Mouse (Mus musculus) liver, adult 2 months (tissue): ENCODE measurements at regions not wholly inside any gene's neighbourhood (a gene's known extent, or its start where the extent isn't known, plus 50 kb on each side); places are given as distances from the start of the nearest gene placed in this dataset.
A peak's percentile ranks its signal among the peaks of the same experiment; 100 is the strongest.

ENCODE experiments used
- DNase-seq: peaks from one replicate; pipeline ENCODE4 v3.0.0-alpha.2; 2011; ENCODE audit warnings: low read depth, low spot score; ENCODE audit errors: extremely low read depth
- H3K27ac ChIP-seq: fragments of 200-500 bp; replicated peaks from 2 replicates; pipeline ENCODE4 v1.5.1; 2012; ENCODE audit warnings: low read depth, mild to moderate bottlenecking, control low read depth, inconsistent platforms, low read length; ENCODE audit not compliant: insufficient read depth
- H3K27me3 ChIP-seq: fragments of 200-500 bp; 2 replicates; pipeline ENCODE4 v1.6.1; 2012; ENCODE audit warnings: mild to moderate bottlenecking, moderate library complexity, low read length, inconsistent platforms; ENCODE audit not compliant: control insufficient read depth, insufficient read depth
- H3K36me3 ChIP-seq: fragments of 200-500 bp; 2 replicates; pipeline ENCODE4 v1.6.1; 2012; ENCODE audit warnings: low read length, inconsistent platforms; ENCODE audit not compliant: control insufficient read depth, insufficient read depth
- H3K4me1 ChIP-seq: fragments of 200-500 bp; 2 replicates; pipeline ENCODE4 v1.6.1; 2011; ENCODE audit warnings: low read length; ENCODE audit not compliant: control insufficient read depth, insufficient read depth
- H3K4me3 ChIP-seq: fragments of 200-500 bp; 2 replicates; pipeline ENCODE4 v1.5.1; 2011; ENCODE audit warnings: low read depth, mild to moderate bottlenecking, control low read depth, low read length, moderate library complexity; ENCODE audit not compliant: insufficient read depth
- H3K79me2 ChIP-seq: fragments of 200-500 bp; 2 replicates; pipeline ENCODE4 v1.6.1; 2012; ENCODE audit warnings: inconsistent platforms, mild to moderate bottlenecking, low read length, moderate library complexity; ENCODE audit not compliant: control insufficient read depth, insufficient read depth
- H3K9ac ChIP-seq: fragments of 200-500 bp; 2 replicates; pipeline ENCODE4 v1.6.1; 2012; ENCODE audit warnings: low read depth, mild to moderate bottlenecking, control low read depth, inconsistent platforms, low read length
- CTCF ChIP-seq: fragments of 200-500 bp; IDR thresholded peaks from 2 replicates; pipeline ENCODE4 v1.5.1; 2011; ENCODE audit warnings: low read depth, low read length, control low read depth
- POLR2A ChIP-seq: fragments of 200-500 bp; IDR thresholded peaks from 2 replicates; pipeline ENCODE4 v1.6.1; 2011; ENCODE audit warnings: low read length, control low read depth; ENCODE audit not compliant: insufficient read depth; ENCODE audit errors: extremely low read depth
- WGBS: fragments of 180-500 bp; shearing (Covaris S2); methylation state at CpG from one replicate; pipeline ENCODE4 v1.1.7; 2018; 5-methylcytosine and 5-hydroxymethylcytosine counted together

DNA sequence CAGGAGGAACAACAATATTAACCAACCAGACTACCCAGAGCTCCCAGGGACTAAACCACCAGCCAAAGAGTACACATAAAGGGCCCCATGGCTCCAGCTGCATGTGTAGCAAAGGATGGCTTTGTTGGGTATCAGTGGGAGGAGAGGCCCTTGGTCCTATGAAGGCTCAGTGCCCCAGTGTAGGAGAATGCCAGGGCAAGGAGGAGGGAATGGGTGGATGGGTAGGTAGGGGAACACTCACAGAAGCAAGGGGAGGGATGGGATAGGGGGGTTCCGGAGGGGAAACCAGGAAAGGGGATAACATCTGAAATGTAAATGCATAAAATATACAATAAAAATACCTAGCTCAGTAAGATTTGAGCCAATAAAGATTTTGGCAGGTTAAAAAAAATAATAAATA is 86.4 kb upstream of the Gm34302 start:
- 95% methylated on average over 1 of the region's 1 CpGs for WGBS
- no peak for DNase-seq
- TF ChIP-seq CTCF = no peak
- TF ChIP-seq POLR2A = no peak
- no peaks in the 10 kb centered on the region for H3K4me1 ChIP-seq
- H3K27ac ChIP-seq = no peak overlapping the region
- no peaks in the 10 kb centered on the region for H3K27me3 ChIP-seq
- no peak overlapping the region for H3K4me3 ChIP-seq
- no peaks in the 10 kb centered on the region for H3K36me3 ChIP-seq
- H3K79me2 ChIP-seq = no peaks in the 10 kb centered on the region
- H3K9ac ChIP-seq = no peak overlapping the region

DNA sequence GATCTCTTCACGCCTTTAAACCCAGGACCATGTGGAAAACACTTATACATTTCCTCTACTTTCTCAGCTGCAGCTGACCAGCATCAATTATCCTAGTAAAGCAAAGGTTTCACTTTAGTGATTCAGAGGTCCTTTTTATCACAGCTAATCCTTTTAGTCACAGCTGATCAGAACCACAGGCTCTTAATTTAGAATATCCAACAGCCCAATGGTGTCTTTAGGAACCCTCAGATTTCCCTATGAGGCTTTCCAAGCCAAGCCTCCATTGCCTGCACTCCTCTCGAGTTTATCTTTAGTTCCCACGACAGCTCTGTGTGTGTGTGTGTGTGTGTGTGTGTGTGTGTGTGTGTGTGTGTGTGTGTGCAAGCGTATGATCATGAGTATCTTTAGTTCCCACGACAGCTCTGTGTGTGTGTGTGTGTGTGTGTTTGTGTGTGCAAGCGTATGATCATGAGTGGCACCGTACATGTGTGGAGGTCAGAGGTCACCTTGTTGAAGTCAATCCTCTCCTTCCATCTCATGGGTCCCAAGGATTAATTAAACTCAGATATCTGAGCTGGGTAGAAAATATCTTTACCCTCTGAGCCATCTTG is 85.4 kb upstream of the Gm34302 start:
- no peaks in the 10 kb centered on the region for H3K4me1 ChIP-seq
- WGBS = 74% methylated on average over 7 of the region's 7 CpGs
- H3K4me3 ChIP-seq = no peak overlapping the region
- no peaks in the 10 kb centered on the region for H3K79me2 ChIP-seq
- H3K27ac ChIP-seq = no peak overlapping the region
- no peaks in the 10 kb centered on the region for H3K36me3 ChIP-seq
- H3K27me3 ChIP-seq = no peaks in the 10 kb centered on the region
- no peak for DNase-seq
- no peak overlapping the region for H3K9ac ChIP-seq
- TF ChIP-seq CTCF (no peak), POLR2A (no peak)

DNA sequence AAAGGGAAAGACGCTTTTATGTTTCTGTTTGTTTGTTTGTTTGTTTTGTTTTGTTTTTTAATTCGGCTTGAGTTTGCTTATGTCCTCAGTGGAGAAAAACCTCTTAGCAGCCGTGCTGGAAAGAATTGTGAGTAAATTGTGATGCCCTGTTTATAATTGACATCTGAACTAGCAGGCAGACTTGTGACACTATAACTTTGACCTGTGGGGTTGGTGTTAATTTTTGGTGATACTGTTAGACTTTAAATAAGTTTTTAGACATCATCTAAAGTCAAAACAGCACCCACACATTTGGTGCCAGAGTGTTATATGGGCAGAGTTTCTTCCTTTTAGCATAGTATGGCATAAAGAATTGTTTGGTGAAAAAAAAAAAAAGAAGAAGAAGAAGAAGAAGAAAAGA is 84.0 kb upstream of the Gm34302 start:
- Histone ChIP-seq H3K27ac (no peak overlapping the region), H3K27me3 (no peaks in the 10 kb centered on the region), H3K4me1 (no peaks in the 10 kb centered on the region), H3K4me3 (no peak overlapping the region), H3K79me2 (no peaks in the 10 kb centered on the region), H3K9ac (no peak overlapping the region), H3K36me3 (no peaks in the 10 kb centered on the region)
- no peak for DNase-seq
- TF ChIP-seq CTCF = no peak
- no peak for TF ChIP-seq POLR2A
- 81% methylated on average over 3 of the region's 3 CpGs for WGBS

DNA sequence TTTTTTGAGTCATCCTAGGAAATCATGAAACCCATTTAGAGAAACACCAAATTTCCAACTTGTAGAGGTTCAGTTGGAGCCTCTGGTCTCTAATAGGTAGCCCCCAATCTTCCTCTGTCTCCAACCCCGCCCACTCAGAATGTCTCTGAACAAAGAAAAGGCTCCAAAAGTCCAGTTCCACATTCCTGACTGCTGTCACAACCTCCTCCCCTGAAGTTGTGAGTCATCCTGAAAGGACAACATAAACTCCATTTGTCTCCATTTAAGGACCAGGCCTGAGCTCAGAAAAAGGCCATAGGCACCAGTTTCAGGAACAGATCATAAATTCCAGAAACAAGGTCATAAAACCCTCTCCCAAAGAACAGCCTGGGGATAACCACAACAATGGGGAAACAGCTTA is 79.4 kb upstream of the Gm34302 start:
- WGBS = 80% methylated on average over 1 of the region's 1 CpGs
- no peak for TF ChIP-seq POLR2A
- no peak for TF ChIP-seq CTCF
- H3K9ac ChIP-seq = no peak overlapping the region
- H3K79me2 ChIP-seq = no peaks in the 10 kb centered on the region
- no peak overlapping the region for H3K4me3 ChIP-seq
- no peaks in the 10 kb centered on the region for H3K27me3 ChIP-seq
- DNase-seq = no peak
- no peaks in the 10 kb centered on the region for H3K36me3 ChIP-seq
- no peak overlapping the region for H3K27ac ChIP-seq
- H3K4me1 ChIP-seq = peaks cover 8% of the 10 kb centered on the region

DNA sequence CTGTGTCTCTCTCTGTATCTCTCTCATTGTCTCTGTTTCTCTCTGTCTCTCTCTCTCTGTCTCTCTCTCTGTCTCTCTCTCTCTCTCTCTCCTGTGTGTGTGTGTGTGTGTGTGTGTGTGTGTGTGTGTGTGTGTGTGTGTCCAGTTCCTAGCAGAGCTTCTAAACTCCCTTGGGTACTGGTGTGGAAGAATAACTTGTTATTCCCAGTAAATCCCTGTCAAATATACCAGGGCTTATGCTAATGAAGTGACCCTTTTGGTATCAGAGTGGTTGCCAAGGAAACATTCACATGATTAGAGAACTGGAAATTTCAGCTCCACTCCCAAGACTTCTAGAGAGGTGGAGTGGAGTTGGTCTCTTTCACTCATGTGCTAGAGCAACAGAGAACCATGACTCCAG is 78.9 kb upstream of the Gm34302 start:
- no peak overlapping the region for H3K27ac ChIP-seq
- H3K27me3 ChIP-seq = no peaks in the 10 kb centered on the region
- peaks cover 8% of the 10 kb centered on the region for H3K4me1 ChIP-seq
- DNase-seq = no peak
- H3K79me2 ChIP-seq = no peaks in the 10 kb centered on the region
- no peaks in the 10 kb centered on the region for H3K36me3 ChIP-seq
- no peak overlapping the region for H3K9ac ChIP-seq
- no peak overlapping the region for H3K4me3 ChIP-seq
- TF ChIP-seq POLR2A (no peak), CTCF (no peak)

DNA sequence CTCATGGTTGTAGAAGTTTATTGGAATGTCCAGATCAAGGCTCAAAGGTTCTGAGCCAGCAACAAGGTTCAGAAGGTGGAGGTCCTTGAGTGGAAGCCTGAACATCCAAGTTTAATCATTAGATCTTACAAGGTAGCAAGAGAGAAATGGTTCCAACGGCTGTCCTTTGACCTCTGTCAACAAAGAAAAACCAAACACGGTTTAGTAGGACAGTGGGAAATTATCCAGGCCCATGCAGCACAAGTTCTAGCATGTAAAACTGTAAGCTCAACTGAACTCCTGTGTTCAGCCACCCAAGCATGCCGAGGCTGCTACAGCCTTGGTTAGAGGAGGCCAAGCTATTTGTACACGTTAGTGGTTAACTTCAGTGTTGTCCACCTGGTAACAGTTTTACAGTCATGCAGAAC is 77.1 kb upstream of the Gm34302 start:
- Histone ChIP-seq H3K4me3 (no peak overlapping the region), H3K27me3 (no peaks in the 10 kb centered on the region), H3K36me3 (no peaks in the 10 kb centered on the region), H3K27ac (no peak overlapping the region; the same call in 1 of the 2 replicates), H3K79me2 (no peaks in the 10 kb centered on the region), H3K4me1 (peaks cover 8% of the 10 kb centered on the region), H3K9ac (no peak overlapping the region)
- no peak for TF ChIP-seq POLR2A
- TF ChIP-seq CTCF = no peak
- WGBS = 17% methylated on average over 4 of the region's 4 CpGs
- DNase-seq = peak; percentile 95
